Mouse (Mus musculus) hematopoietic stem cell, adult 5-6 weeks (primary cell): Measurements from ENCODE around the gene Klf8. TPM values are rescaled to one million over a fixed set of nuclear protein-coding genes. Genes with fewer than 3 reads are reported as not detected.
"Not testable (repeated sequence)": the region's sequence is repeated elsewhere in the genome, so short reads cannot be mapped to it uniquely, and the experiment has no call there.

Source experiments
- ATAC-seq, 2 experiments: fragments of 125-278 bp in 1 of 2; replicated peaks in 1 of 2; 2 replicates each; pipeline ENCODE4 v1.8.0; 2016 to 2017; ENCODE audit warnings: inconsistent platforms in 2 of 2, mild to moderate bottlenecking in 2 of 2, moderate number of reproducible peaks in 2 of 2, low read depth in 1 of 2, moderate TSS enrichment in 1 of 2; ENCODE audit not compliant: low FRiP score in 2 of 2, poor library complexity in 2 of 2, severe bottlenecking in 2 of 2, insufficient read depth in 1 of 2, low TSS enrichment in 1 of 2
- total RNA-seq: library from RNA; stranded (forward); fragments of 172-1452, 232-1000 nt; gene quantifications from 2 replicates; pipeline ENCODE4 v1.2.3, GENCODE M21; 2017

The Klf8 gene
- total RNA-seq = 3.4 and 13.8 TPM in 2 replicates

GRCm38 (mm10) chrX:153237304-153237919, at the start of gene Klf8:
Gene Klf8, plus strand, starts transcription at chrX:153237466.
- ATAC-seq = peak; percentile 50 to 62; a peak in 3 of 4 replicates

- ATAC-seq = not testable (repeated sequence)
Measured at GRCm38 (mm10) chrX:153199185-153199584, 38.1 kb upstream of the Klf8 start.

- no peak for ATAC-seq
Measured at GRCm38 (mm10) chrX:153211101-153211500, 26.2 kb upstream of the Klf8 start.

GRCm38 (mm10) chrX:153231240-153231639, 6.0 kb upstream of the Klf8 start:
- ATAC-seq = peak; percentile 62 to 64; a peak in 3 of 4 replicates

GRCm38 (mm10) chrX:153233255-153233654, 4.0 kb upstream of the Klf8 start:
- ATAC-seq = no peak

DNA sequence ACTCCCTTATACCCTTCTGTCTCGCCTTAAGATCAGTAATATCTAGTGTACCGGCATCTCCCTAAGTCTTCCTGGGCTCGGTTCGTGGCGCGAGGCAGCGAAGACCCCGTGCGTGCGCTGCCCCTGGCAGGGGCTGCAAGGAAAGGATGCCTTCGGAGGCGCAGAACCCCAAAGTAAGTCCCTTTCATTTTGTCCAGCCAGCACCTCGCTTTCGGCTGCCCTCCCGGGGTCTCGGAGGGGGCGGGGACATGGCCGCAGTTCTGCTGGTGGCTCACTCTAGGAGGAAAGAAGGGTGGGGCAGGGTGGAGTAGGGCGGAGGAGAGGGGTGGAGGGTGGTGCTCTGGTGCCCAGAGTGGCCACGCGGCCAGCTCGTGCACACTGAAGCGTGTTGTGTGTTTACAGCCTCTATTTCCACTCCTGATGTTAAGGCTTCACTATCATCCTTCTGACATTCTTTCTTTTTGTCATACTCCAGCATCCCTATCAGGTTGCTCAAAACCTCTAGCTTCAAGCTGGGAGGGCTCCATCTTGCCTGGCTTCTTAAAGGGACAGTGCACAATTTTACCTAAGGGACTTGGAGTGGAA, 746 bp downstream of the Klf8 start:
- peak; percentile 90 to 95 for ATAC-seq

- no peak for ATAC-seq
Measured at GRCm38 (mm10) chrX:153254256-153254655, 17.0 kb downstream of the Klf8 start.

DNA sequence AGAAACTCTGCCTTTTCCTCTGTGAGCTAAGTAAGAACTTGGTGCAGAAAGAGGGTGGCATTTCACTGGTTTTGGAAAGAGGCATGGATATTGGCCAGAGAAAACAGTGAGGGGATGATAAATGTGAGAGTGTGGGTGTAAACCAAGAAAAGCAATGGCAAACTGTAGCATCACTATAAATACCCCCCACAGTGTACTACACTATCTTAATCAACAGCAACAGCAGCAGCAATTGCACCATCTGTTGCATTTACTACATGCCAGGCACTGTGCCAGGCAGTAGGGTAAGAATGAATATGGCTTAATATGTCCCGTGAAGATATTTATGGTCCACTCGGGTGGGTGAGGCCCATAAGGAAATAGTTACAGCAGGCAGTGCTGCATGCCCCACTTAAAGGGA, 18.2 kb downstream of the Klf8 start:
- ATAC-seq = no peak

GRCm38 (mm10) chrX:153282185-153282584, 44.9 kb downstream of the Klf8 start:
- no peak for ATAC-seq

DNA sequence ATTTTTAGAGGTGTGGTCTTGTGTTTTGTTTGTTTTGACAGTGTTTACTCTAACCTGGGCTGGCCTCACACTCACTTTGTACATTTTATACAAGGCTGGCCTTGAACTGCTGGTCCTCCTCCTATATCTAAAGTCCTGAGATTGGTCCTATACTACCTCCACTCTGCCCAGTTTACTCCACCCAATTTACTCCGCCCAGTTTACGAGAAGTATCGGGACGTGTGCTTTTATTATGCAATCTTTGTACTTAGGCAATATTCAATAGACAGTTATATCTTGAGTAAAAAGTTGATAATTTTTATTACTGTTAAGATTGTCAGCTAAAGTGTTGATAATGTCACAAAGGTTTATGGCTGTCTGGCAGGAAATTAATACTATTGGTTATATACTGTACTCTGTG, 74.1 kb downstream of the Klf8 start:
- no peak for ATAC-seq

DNA sequence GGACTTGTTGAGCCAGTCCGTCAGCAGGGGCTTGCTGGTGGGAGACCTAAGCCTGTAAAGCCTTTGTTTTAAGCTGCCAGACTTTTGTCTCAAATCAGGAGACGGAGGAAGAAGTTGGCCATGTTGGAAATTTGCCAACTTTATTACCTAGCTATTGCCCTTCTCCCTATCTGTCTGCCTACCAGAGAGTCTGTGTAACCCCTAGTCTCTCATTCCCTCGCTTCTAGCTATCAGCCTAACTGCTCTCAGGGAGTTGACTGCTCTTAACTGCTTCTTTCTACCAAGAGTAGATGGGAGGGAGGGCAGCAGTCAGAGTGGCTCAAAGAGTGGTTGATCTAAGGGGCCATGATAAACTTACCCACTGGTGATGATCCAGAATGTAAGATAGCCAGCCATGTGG, 85.8 kb downstream of the Klf8 start:
- no peak for ATAC-seq

GRCm38 (mm10) chrX:153334140-153334539, 96.9 kb downstream of the Klf8 start:
- ATAC-seq = not testable (repeated sequence)

DNA sequence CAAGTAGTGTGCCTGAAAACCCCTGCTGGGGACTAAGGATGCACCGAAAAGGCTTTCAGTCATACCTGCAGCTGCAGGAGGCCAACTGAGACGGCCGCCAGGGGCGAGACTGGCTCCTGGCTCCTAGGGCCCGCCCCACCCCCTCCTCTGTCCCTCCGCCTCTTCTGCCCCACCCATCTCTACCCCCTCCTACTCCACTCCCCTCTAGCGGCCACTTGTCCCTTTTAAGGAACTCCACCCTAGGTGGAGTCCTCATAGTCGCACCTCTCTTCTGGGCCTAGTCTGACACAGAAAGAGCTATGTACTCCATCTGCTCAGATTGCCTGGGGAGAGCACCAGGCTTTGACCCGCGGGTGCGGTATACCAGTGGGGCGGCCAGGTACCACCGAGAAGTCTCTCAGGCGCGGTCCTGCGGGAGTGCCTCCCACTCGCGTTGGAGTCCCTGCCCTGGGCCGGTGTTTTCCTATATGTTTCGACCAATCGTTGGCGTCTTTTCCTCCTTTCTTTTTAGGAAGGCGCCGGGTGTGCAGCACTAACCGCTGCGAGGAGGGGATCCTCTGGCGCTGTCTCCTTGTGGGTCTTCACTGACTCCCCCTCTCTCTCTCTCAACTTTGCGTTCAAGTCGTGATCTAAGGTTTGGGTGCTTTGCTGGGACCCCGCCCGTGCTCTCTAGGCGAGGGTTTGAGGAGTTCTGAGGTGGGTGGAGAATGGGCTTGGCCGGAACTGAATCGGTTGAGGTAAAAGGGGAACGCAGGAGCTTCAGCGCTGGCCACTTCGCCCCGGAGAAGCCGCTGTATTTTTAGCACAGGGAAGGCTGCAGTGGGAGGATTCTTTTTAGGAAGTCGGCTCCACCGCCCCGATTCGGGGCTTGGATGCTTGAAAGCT, 122.3 kb downstream of the Klf8 start:
- ATAC-seq = peak; percentile 88 to 93

- ATAC-seq = peak; percentile 14 to 50; a peak in 2 of 4 replicates
Measured at GRCm38 (mm10) chrX:153360216-153360590, 122.9 kb downstream of the Klf8 start.

DNA sequence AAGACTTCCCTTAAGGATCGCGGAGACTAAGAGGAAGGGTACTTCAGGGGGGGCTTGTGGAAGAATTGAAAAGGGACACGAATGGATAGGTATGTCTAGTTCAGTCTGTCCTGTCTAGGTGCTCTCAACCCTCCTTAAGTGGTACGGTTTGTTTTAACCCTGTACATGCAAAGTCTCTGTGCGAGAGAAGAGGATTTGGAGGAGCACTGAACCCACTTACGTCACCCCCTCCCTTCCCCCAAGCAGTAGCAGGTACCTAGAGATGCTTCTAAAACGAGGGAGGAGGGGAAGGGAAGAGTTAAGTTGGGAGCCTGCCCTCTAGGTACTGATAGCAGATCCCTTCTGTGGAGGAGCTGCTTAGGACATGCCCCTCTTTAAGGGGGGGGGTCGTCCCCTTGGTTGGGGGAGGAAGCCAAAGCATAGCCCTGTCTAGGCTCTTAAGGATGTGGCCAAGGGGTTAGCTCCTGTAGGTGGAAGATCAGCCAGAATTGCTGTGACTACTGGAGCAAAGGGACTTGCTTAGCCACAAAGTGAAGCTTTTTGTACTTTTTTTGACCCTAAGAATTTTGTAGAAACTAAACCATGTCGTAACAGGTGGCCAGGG, 123.5 kb downstream of the Klf8 start:
- no peak for ATAC-seq

GRCm38 (mm10) chrX:153366754-153367153, 129.5 kb downstream of the Klf8 start:
- ATAC-seq = peak; percentile 80 to 95

DNA sequence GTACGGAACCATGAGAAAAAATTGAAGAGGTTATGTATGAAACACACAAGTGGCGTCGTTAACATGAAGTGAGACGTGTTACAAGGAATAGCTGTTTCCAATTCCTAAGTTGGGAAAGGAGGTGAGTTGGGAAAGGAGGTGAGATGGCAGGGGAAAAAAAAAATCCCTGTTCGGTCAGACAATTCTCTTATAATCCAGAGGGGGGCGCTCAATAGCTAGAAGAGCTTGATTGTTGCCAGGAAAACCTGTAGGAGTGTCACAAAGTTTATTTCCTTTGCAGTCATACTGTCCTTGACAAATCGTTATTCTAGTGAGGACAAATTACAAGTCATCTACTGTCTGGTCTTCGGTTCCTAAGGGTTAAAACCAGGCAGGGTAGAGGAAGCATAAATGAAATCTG, 132.5 kb downstream of the Klf8 start:
- no peak for ATAC-seq

- ATAC-seq = no peak
Measured at GRCm38 (mm10) chrX:153375105-153375504, 137.8 kb downstream of the Klf8 start.
